Mouse (Mus musculus) layer of hippocampus, postnatal 14 days (tissue): ENCODE results near the gene Stx12. TPM values are rescaled to one million over a fixed set of nuclear protein-coding genes. Genes with fewer than 3 reads are reported as not detected.

Source experiments
- total RNA-seq, 2 experiments: library from RNA; stranded (reverse); gene quantifications; 2 replicates each; pipeline ENCODE4 v1.2.3; 2021

Gene Stx12
- total RNA-seq, 2 experiments from 2014 or later = 104 to 105 TPM

Other genes with a start within 250 kb of the Stx12 start
- gene Eya3, start 245.5 kb downstream of the Stx12 start, total RNA-seq = 10 to 100 TPM; 21.2 to 25.8 TPM
- 1 to 10 TPM; 1.7 to 2.3 TPM for gene Xkr8, start 152.0 kb downstream of the Stx12 start, total RNA-seq
- 1 to 10 TPM; 1.0 to 1.2 TPM for gene Smpdl3b, start 127.3 kb downstream of the Stx12 start, total RNA-seq
- gene Rpa2, start 116.2 kb downstream of the Stx12 start, total RNA-seq = 10 to 100 TPM; 11.6 to 13.4 TPM
- gene Themis2, start 88.1 kb downstream of the Stx12 start, total RNA-seq = under 1 TPM; 0.53 to 0.55 TPM
- gene Ppp1r8, start 41.3 kb downstream of the Stx12 start, total RNA-seq = 10 to 100 TPM; 44.1 to 44.9 TPM
- gene Fam76a, start 38.0 kb upstream of the Stx12 start, total RNA-seq = 10 to 100 TPM; 32.4 to 34.6 TPM
- gene Fgr, start 89.6 kb upstream of the Stx12 start, total RNA-seq = not detected
- 10 to 100 TPM; 88.6 to 96.3 TPM for gene Ahdc1, start 126.8 kb upstream of the Stx12 start, total RNA-seq
- gene Wasf2, start 246.0 kb upstream of the Stx12 start, total RNA-seq = 10 to 100 TPM; 37.4 to 45.0 TPM